Mouse (Mus musculus): ENCODE data around the gene Minpp1.

- TF ChIP-seq CTCF (IDR thresholded peaks at IDR 0.05; ENCODE audit: low read depth, low read length): no peak
- TF ChIP-seq POLR2A (IDR thresholded peaks at IDR 0.05; ENCODE audit: borderline replicate concordance, low read depth, low read length): no peak
Observed at GRCm38 (mm10) chr19:32547396-32547795, 61.8 kb downstream of the Minpp1 start.
